Mouse (Mus musculus) lung, adult 2 months (tissue): ENCODE measurements around the gene Inpp4b.

ENCODE experiments used
- CTCF ChIP-seq: fragments of 200-500 bp; IDR thresholded peaks from 2 replicates; pipeline ENCODE4 v1.5.1; 2011; ENCODE audit warnings: mild to moderate bottlenecking, low read length, control low read depth; ENCODE audit not compliant: insufficient read depth
- POLR2A ChIP-seq: fragments of 200-500 bp; IDR thresholded peaks from 2 replicates; pipeline ENCODE4 v1.6.1; 2011; ENCODE audit warnings: low read depth, mild to moderate bottlenecking, control low read depth, low read length, borderline replicate concordance; ENCODE audit errors: extremely low read depth

DNA sequence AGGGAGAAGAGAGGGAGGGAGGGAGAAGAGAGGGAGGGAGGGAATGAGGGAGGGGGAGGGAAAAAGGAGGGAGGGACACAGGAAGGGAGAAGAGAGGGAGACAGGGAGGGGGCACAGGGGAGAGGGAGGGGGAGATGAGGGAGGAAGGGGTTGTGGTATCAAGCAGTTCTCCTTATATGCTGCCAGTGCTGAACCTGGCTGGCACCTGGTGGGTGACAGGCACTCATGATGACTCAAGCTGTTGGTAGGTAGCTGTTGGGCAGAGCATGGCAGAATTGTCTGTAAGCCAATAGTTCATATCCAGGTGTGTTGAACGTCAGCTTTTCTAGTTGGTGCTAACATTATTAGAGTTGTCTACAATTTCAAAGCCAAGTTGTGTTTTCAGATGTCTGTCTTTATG lies 512.7 kb downstream of the Inpp4b start:
- no peak for TF ChIP-seq CTCF
- no peak for TF ChIP-seq POLR2A
